Mouse (Mus musculus): Measurements from ENCODE around the gene Gfpt1. TPM values are rescaled to one million over a fixed set of nuclear protein-coding genes. Genes with fewer than 3 reads are reported as not detected.
"Not testable (repeated sequence)": the region's sequence is repeated elsewhere in the genome, so short reads cannot be mapped to it uniquely, and the experiment has no call there.

Gene Gfpt1
- polyA plus RNA-seq, 1 experiment, result 7.1 TPM

- no peak for TF ChIP-seq FLI1 (IDR thresholded peaks at IDR 0.05; ENCODE audit: low read length)
- TF ChIP-seq GATA1 (IDR thresholded peaks at IDR 0.05; ENCODE audit: borderline replicate concordance, low read length), result no peak
- H3K9me3 ChIP-seq, result no peaks in the 10 kb centered on the region
- H3K4me3 ChIP-seq (replicated peaks), result peak overlapping the region; percentile 99
- H3K36me3 ChIP-seq (replicated peaks; ENCODE audit: low read length), result peaks cover 28% of the 10 kb centered on the region
- no peaks in the 10 kb centered on the region for H3K27me3 ChIP-seq (replicated peaks)
- H3K4me1 ChIP-seq, result peaks cover 61% of the 10 kb centered on the region
Measured at GRCm38 (mm10) chr6:87009692-87010328, 32.8 kb upstream of the Gfpt1 start.

GRCm38 (mm10) chr6:87016916-87017315 lies 25.7 kb upstream of the Gfpt1 start:
- Histone ChIP-seq H3K36me3 (replicated peaks; ENCODE audit: low read length) (peaks cover 91% of the 10 kb centered on the region), H3K4me1 (peaks cover 26% of the 10 kb centered on the region; the same call in 1 of the 2 replicates), H3K9me3 (peaks cover 9% of the 10 kb centered on the region), H3K4me3 (replicated peaks) (no peak overlapping the region), H3K27me3 (replicated peaks) (no peaks in the 10 kb centered on the region)
- TF ChIP-seq FLI1 (IDR thresholded peaks at IDR 0.05; ENCODE audit: low read length) (no peak), GATA1 (IDR thresholded peaks at IDR 0.05; ENCODE audit: borderline replicate concordance, low read length) (no peak)

- peaks cover 9% of the 10 kb centered on the region for H3K9me3 ChIP-seq
- no peaks in the 10 kb centered on the region for H3K27me3 ChIP-seq (replicated peaks)
- TF ChIP-seq FLI1 (IDR thresholded peaks at IDR 0.05; ENCODE audit: low read length), result no peak
- peaks cover 91% of the 10 kb centered on the region for H3K36me3 ChIP-seq (replicated peaks; ENCODE audit: low read length)
- no peak overlapping the region for H3K4me3 ChIP-seq (replicated peaks)
- H3K4me1 ChIP-seq, result peaks cover 16% of the 10 kb centered on the region; the same call in 1 of the 2 replicates
Measured at GRCm38 (mm10) chr6:87018874-87019273, 23.8 kb upstream of the Gfpt1 start.

GRCm38 (mm10) chr6:87021791-87022190 lies 20.9 kb upstream of the Gfpt1 start:
- peaks cover 10% of the 10 kb centered on the region for H3K4me1 ChIP-seq
- TF ChIP-seq GATA1 (IDR thresholded peaks at IDR 0.05; ENCODE audit: borderline replicate concordance, low read length) (no peak), FLI1 (IDR thresholded peaks at IDR 0.05; ENCODE audit: low read length) (no peak)
- peaks cover 9% of the 10 kb centered on the region for H3K9me3 ChIP-seq
- no peak overlapping the region for H3K4me3 ChIP-seq (replicated peaks)
- no peaks in the 10 kb centered on the region for H3K27me3 ChIP-seq (replicated peaks)
- peaks cover 93% of the 10 kb centered on the region for H3K36me3 ChIP-seq (replicated peaks; ENCODE audit: low read length)

- Histone ChIP-seq H3K36me3 (replicated peaks; ENCODE audit: low read length) (peaks cover 84% of the 10 kb centered on the region), H3K9me3 (no peaks in the 10 kb centered on the region), H3K27me3 (replicated peaks) (no peaks in the 10 kb centered on the region), H3K4me3 (replicated peaks) (no peak overlapping the region), H3K4me1 (peaks cover 30% of the 10 kb centered on the region)
- TF ChIP-seq GATA1 (IDR thresholded peaks at IDR 0.05; ENCODE audit: borderline replicate concordance, low read length), result no peak
- TF ChIP-seq FLI1 (IDR thresholded peaks at IDR 0.05; ENCODE audit: low read length), result no peak
Measured at GRCm38 (mm10) chr6:87026980-87027379, 15.7 kb upstream of the Gfpt1 start.

GRCm38 (mm10) chr6:87028881-87029280 lies 13.8 kb upstream of the Gfpt1 start:
- H3K9me3 ChIP-seq, result no peaks in the 10 kb centered on the region
- H3K36me3 ChIP-seq (replicated peaks; ENCODE audit: low read length), result peaks cover 67% of the 10 kb centered on the region
- no peak overlapping the region for H3K4me3 ChIP-seq (replicated peaks)
- H3K27me3 ChIP-seq (replicated peaks), result no peaks in the 10 kb centered on the region
- TF ChIP-seq FLI1 (IDR thresholded peaks at IDR 0.05; ENCODE audit: low read length), result no peak
- TF ChIP-seq GATA1 (IDR thresholded peaks at IDR 0.05; ENCODE audit: borderline replicate concordance, low read length), result no peak
- peaks cover 26% of the 10 kb centered on the region for H3K4me1 ChIP-seq

- not testable (repeated sequence) for H3K9me3 ChIP-seq; H3K27me3 ChIP-seq (replicated peaks); H3K4me3 ChIP-seq (replicated peaks)
- Histone ChIP-seq H3K4me1 (peaks cover 29% of the 10 kb centered on the region), H3K36me3 (replicated peaks; ENCODE audit: low read length) (peaks cover 45% of the 10 kb centered on the region)
Measured at GRCm38 (mm10) chr6:87031310-87031709, 11.3 kb upstream of the Gfpt1 start.

GRCm38 (mm10) chr6:87032401-87032800 lies 10.2 kb upstream of the Gfpt1 start:
- Histone ChIP-seq H3K4me1 (peaks cover 20% of the 10 kb centered on the region), H3K9me3 (peaks cover 14% of the 10 kb centered on the region), H3K27me3 (replicated peaks) (no peaks in the 10 kb centered on the region), H3K36me3 (replicated peaks; ENCODE audit: low read length) (peaks cover 43% of the 10 kb centered on the region), H3K4me3 (replicated peaks) (no peak overlapping the region)
- TF ChIP-seq GATA1 (IDR thresholded peaks at IDR 0.05; ENCODE audit: borderline replicate concordance, low read length), result no peak
- no peak for TF ChIP-seq FLI1 (IDR thresholded peaks at IDR 0.05; ENCODE audit: low read length)

GRCm38 (mm10) chr6:87034395-87034794 lies 8.3 kb upstream of the Gfpt1 start:
- H3K4me1 ChIP-seq, result peaks cover 20% of the 10 kb centered on the region
- H3K36me3 ChIP-seq (replicated peaks; ENCODE audit: low read length), result peaks cover 25% of the 10 kb centered on the region
- TF ChIP-seq GATA1 (IDR thresholded peaks at IDR 0.05; ENCODE audit: borderline replicate concordance, low read length), result no peak
- no peak for TF ChIP-seq FLI1 (IDR thresholded peaks at IDR 0.05; ENCODE audit: low read length)
- peaks cover 14% of the 10 kb centered on the region for H3K9me3 ChIP-seq
- H3K4me3 ChIP-seq (replicated peaks), result no peak overlapping the region
- H3K27me3 ChIP-seq (replicated peaks), result no peaks in the 10 kb centered on the region

- H3K36me3 ChIP-seq (replicated peaks; ENCODE audit: low read length), result peaks cover 9% of the 10 kb centered on the region
- H3K27me3 ChIP-seq (replicated peaks), result no peaks in the 10 kb centered on the region
- TF ChIP-seq GATA1 (IDR thresholded peaks at IDR 0.05; ENCODE audit: borderline replicate concordance, low read length) (no peak), FLI1 (IDR thresholded peaks at IDR 0.05; ENCODE audit: low read length) (no peak)
- H3K4me1 ChIP-seq, result peaks cover 32% of the 10 kb centered on the region
- H3K9me3 ChIP-seq, result peaks cover 14% of the 10 kb centered on the region
- peak overlapping the region; percentile 62 for H3K4me3 ChIP-seq (replicated peaks)
Measured at GRCm38 (mm10) chr6:87037826-87038620, 4.6 kb upstream of the Gfpt1 start.
